22 mouse cellular contexts compared by ENCODE assay signal in genomic region chr2:158322845-158323244, GRCm38 (mm10). TPM values are rescaled to one million over a fixed set of nuclear protein-coding genes. Genes with fewer than 3 reads are reported as not detected.
DNase-seq lines count a peak whose midpoint lies in the region; ATAC-seq and TF ChIP-seq lines count a peak whose summit lies in the region.
"Had no signal": no experiment of that assay in that cellular context is flagged by ENCODE, and none has a peak within 500 bp of the region (broad histone marks: within the 10 kb centered on the region; RNA-seq: fewer than 3 reads in every experiment).

No protein-coding gene starts in this region.

- H3K9ac ChIP-seq in lung, postnatal 0 days (replicated peaks; ENCODE audit: low read depth) = no peak overlapping the region
- H3K9ac ChIP-seq: forebrain, embryonic 13.5 days; heart, embryonic 12.5 days; hindbrain, embryonic 14.5 days; midbrain, embryonic 12.5 days; neural tube, embryonic 13.5 days had no signal

- no peak overlapping the region for H3K27ac ChIP-seq in lung, postnatal 0 days (ENCODE audit: low read length)
- H3K27ac ChIP-seq: forebrain, embryonic 13.5 days; hindbrain, embryonic 14.5 days; macrophage; midbrain, embryonic 12.5 days; neural tube, embryonic 13.5 days had no signal

- TF ChIP-seq CTCF in lung, postnatal 0 days (IDR thresholded peaks at IDR 0.05) = no peak

- H3K9me3 ChIP-seq in lung, postnatal 0 days (ENCODE audit: low read length) = no peaks in the 10 kb centered on the region
- H3K9me3 ChIP-seq: forebrain, embryonic 13.5 days; heart, embryonic 12.5 days; midbrain, embryonic 12.5 days; neural tube, embryonic 13.5 days had no signal

- no peak overlapping the region for H3K4me3 ChIP-seq in lung, postnatal 0 days (ENCODE audit: low read depth, low read length)
- H3K4me3 ChIP-seq: forebrain, embryonic 13.5 days; heart, embryonic 12.5 days; midbrain, embryonic 12.5 days; neural tube, embryonic 13.5 days had no signal

- no peaks in the 10 kb centered on the region for H3K36me3 ChIP-seq in lung, postnatal 0 days (ENCODE audit: insufficient read depth, low read length)
- H3K36me3 ChIP-seq: heart, embryonic 12.5 days; midbrain, embryonic 12.5 days; neural tube, embryonic 13.5 days had no signal

- 39% methylated on average over 3 of the region's 3 CpGs for WGBS in lung, postnatal 0 days

- no peaks in the 10 kb centered on the region for H3K27me3 ChIP-seq in lung, postnatal 0 days (replicated peaks; ENCODE audit: insufficient read depth, low read length)
- H3K27me3 ChIP-seq: forebrain, embryonic 13.5 days; heart, embryonic 12.5 days; neural tube, embryonic 13.5 days had no signal

- H3K4me2 ChIP-seq in lung, postnatal 0 days (replicated peaks; ENCODE audit: low read depth, low read length) = no peak overlapping the region
- H3K4me2 ChIP-seq: forebrain, embryonic 13.5 days; heart, embryonic 12.5 days; hindbrain, embryonic 14.5 days; liver, embryonic 11.5 days; midbrain, embryonic 12.5 days; neural tube, embryonic 13.5 days had no signal

- DNase-seq in 416B (ENCODE audit: low read depth) = peak; percentile 6
- peak; percentile 85 for DNase-seq in CD4-positive, CD25-positive, alpha-beta regulatory T cell, adult 2 months (ENCODE audit: low read depth, low spot score)
- DNase-seq in frontal cortex, postnatal 14 days (ENCODE audit: low spot score in 2 of 2) = no peak
- no peak for DNase-seq in urinary bladder, adult 18-20 months (ENCODE audit: low spot score in 2 of 2)
- no peak for DNase-seq in lung, postnatal 0 days (ENCODE audit: low spot score)
- DNase-seq: cerebellum, adult 9-10 months; kidney, postnatal 36 days; layer of hippocampus, adult 9-11 months; lung, adult 18-20 months; right cerebral cortex, postnatal 25 days had no signal

- peak; percentile 76 for ATAC-seq in granulocyte monocyte progenitor cell, adult 5-6 weeks (replicated peaks; ENCODE audit: poor library complexity, severe bottlenecking)
- peak; percentile 31; the same call in 1 of the 2 replicates for ATAC-seq in neutrophil, adult 5-6 weeks (ENCODE audit: extremely low read depth, insufficient number of reproducible peaks, low FRiP score, poor library complexity, severe bottlenecking)
- no peak for ATAC-seq in lung, postnatal 0 days
- ATAC-seq: forebrain, embryonic 13.5 days; intestine, embryonic 16.5 days had no signal

- no peak for TF ChIP-seq EP300 in lung, postnatal 0 days (IDR thresholded peaks at IDR 0.05)

- no peaks in the 10 kb centered on the region for H3K4me1 ChIP-seq in lung, postnatal 0 days (ENCODE audit: insufficient read depth, low read depth, low read length)
- H3K4me1 ChIP-seq: forebrain, embryonic 13.5 days; midbrain, embryonic 12.5 days had no signal

RNA-seq across cellular contexts. Expression of gene Lbp, which starts 16.6 kb away (rescaled TPM):
- total RNA-seq in granulocyte monocyte progenitor cell, adult 5-6 weeks (2014; fragmentation: Nextera tagmentation) = 84.4 and 140 TPM in 2 replicates
- total RNA-seq in granulocyte monocyte progenitor cell, adult 5-6 weeks (2017) = 200 and 215 TPM in 2 replicates
- total RNA-seq in neutrophil, adult 5-6 weeks (2017) = 1.2 and 2.6 TPM in 2 replicates
- 42.1 and 56.8 TPM in 2 replicates for polyA plus RNA-seq in lung, postnatal 0 days (2015; fragmentation: Nextera tagmentation; extraction: Ambion mirVana)
- total RNA-seq: MEL had no signal

RNA-seq across cellular contexts. Expression of gene Snhg11, which starts 52.6 kb away (rescaled TPM):
- 0.04 TPM in 1 of 2 replicates, not detected in the other for total RNA-seq in granulocyte monocyte progenitor cell, adult 5-6 weeks (2014; fragmentation: Nextera tagmentation)
- 0.21 TPM in 1 of 2 replicates, not detected in the other for total RNA-seq in granulocyte monocyte progenitor cell, adult 5-6 weeks (2017)
- not detected in 2 replicates for total RNA-seq in neutrophil, adult 5-6 weeks (2017)
- polyA plus RNA-seq in lung, postnatal 0 days (2015; fragmentation: Nextera tagmentation; extraction: Ambion mirVana) = 6.1 and 6.2 TPM in 2 replicates
- total RNA-seq: MEL; monocyte, adult 5-6 weeks had no signal

Comparison
In these comparisons a context has a peak if more than half of its experiments do, and no peak if none do; other contexts are left out.
1. DNase-seq: peak in 416B (single experiment) and CD4-positive, CD25-positive, alpha-beta regulatory T cell, adult 2 months (single experiment); none in frontal cortex, postnatal 14 days (0 of 2), urinary bladder, adult 18-20 months (0 of 2) and lung, postnatal 0 days (single experiment).
2. RNA of gene Lbp, which starts 16.6 kb away (total RNA-seq): 84.4 to 215 TPM in granulocyte monocyte progenitor cell, adult 5-6 weeks; 1.2 to 2.6 TPM in neutrophil, adult 5-6 weeks; every median in the first group is over 10 times any median in the second.